Mouse (Mus musculus) CH12.LX (cell line): ENCODE data around the gene Sun3.

Source experiments
- BHLHE40 ChIP-seq: IDR thresholded peaks from 2 replicates; pipeline ENCODE4 v1.6.1; 2011; ENCODE audit warnings: mild to moderate bottlenecking, low read depth, low read length, improper control_type of control experiment
- CHD2 ChIP-seq: IDR thresholded peaks from 2 replicates; pipeline ENCODE4 v1.6.1; 2011; ENCODE audit warnings: low read length, improper control_type of control experiment
- CTCF ChIP-seq, 2 experiments: IDR thresholded peaks in 1 of 2; conservative IDR thresholded peaks in 1 of 2; 2 replicates each; pipeline ENCODE4 v1.5.1; 2011 to 2012; ENCODE audit warnings: low read depth in 2 of 2, low read length in 2 of 2, improper control_type of control experiment in 1 of 2, inconsistent platforms in 1 of 2, mild to moderate bottlenecking in 1 of 2, moderate library complexity in 1 of 2
- EP300 ChIP-seq: IDR thresholded peaks from 2 replicates; pipeline ENCODE4 v1.6.1; 2011; ENCODE audit warnings: low read length, improper control_type of control experiment
- MAZ ChIP-seq: IDR thresholded peaks from 2 replicates; pipeline ENCODE4 v1.6.1; 2012; ENCODE audit warnings: low read depth, mild to moderate bottlenecking, inconsistent platforms, low read length, improper control_type of control experiment, moderate library complexity
- MEF2A ChIP-seq: IDR thresholded peaks from 2 replicates; pipeline ENCODE4 v1.6.1; 2014; ENCODE audit warnings: low read depth, mild to moderate bottlenecking, inconsistent platforms, low read length, improper control_type of control experiment, borderline replicate concordance
- MYC ChIP-seq: IDR thresholded peaks from 2 replicates; pipeline ENCODE4 v1.6.1; 2011; ENCODE audit warnings: low read depth, mild to moderate bottlenecking, improper control_type of control experiment, low read length
- NELFE ChIP-seq: IDR thresholded peaks from 2 replicates; pipeline ENCODE4 v1.6.1; 2011; ENCODE audit warnings: low read depth, low read length, improper control_type of control experiment
- PAX5 ChIP-seq: IDR thresholded peaks from 2 replicates; pipeline ENCODE4 v1.6.1; 2012; ENCODE audit warnings: low read length, inconsistent platforms, mixed read lengths
- POLR2A ChIP-seq: IDR thresholded peaks from 2 replicates; pipeline ENCODE4 v1.6.1; 2011; ENCODE audit warnings: low read depth, mild to moderate bottlenecking, improper control_type of control experiment, low read length
- TCF12 ChIP-seq: IDR thresholded peaks from 2 replicates; pipeline ENCODE4 v1.6.1; 2014; ENCODE audit warnings: low read depth, mild to moderate bottlenecking, inconsistent platforms, low read length, improper control_type of control experiment
- USF2 ChIP-seq: conservative IDR thresholded peaks from 2 replicates; pipeline ENCODE4 v1.6.1; 2011; ENCODE audit warnings: low read depth, low read length, improper control_type of control experiment

- TF ChIP-seq POLR2A (no peak), PAX5 (no peak), BHLHE40 (no peak), CTCF (conservative IDR thresholded peaks at IDR 0.05 in 1 of 2, IDR thresholded peaks at IDR 0.05 in 1 of 2; ENCODE audit: low read depth in 2 of 2, low read length in 2 of 2) (no peak), NELFE (no peak), EP300 (no peak), MYC (no peak), CHD2 (no peak), MAZ (no peak), USF2 (no peak), TCF12 (no peak), MEF2A (no peak)
These were observed 37.4 kb downstream of the Sun3 start for GRCm38 (mm10) chr11:9011348-9011747.
